Mouse (Mus musculus) central nervous system, embryonic 14 days (tissue): Measurements from ENCODE around the gene Gm44579. TPM values are rescaled to one million over a fixed set of nuclear protein-coding genes. Genes with fewer than 3 reads are reported as not detected.

Source experiments
- polyA plus RNA-seq: library from polyadenylated mRNA; depleted of rRNA; stranded (reverse); fragments of >200 nt; gene quantifications from 2 replicates; pipeline ENCODE4 v1.2.3, GENCODE M21; 2012; rRNA removed

Gm44579 gene
- polyA plus RNA-seq, result not detected in 2 replicates

GRCm38 (mm10) chr15:98220877-98221276 is at the start of gene Gm44579, which contains the start of gene Olfr287:
TSS of gene Gm44579 (minus strand) at chr15:98220977.
TSS of gene Olfr287 (minus strand) at chr15:98221056.

GRCm38 (mm10) chr15:98257193-98257592 is 36.4 kb upstream of the Gm44579 start, which contains the start of gene H1fnt:
TSS of gene H1fnt (minus strand) at chr15:98257293.

GRCm38 (mm10) chr15:98234350-98234749 is 13.6 kb upstream of the Gm44579 start, which contains the start of gene Olfr286:
TSS of gene Olfr286 (minus strand) at chr15:98234450.

GRCm38 (mm10) chr15:98195442-98195841 is 25.3 kb downstream of the Gm44579 start, which contains the start of gene Olfr288:
TSS of gene Olfr288 (minus strand) at chr15:98195542.

GRCm38 (mm10) chr15:98166963-98167644 is 53.7 kb downstream of the Gm44579 start, which contains the start of gene Ccdc184:
TSS of gene Ccdc184 (plus strand) at chr15:98167158.

GRCm38 (mm10) chr15:98165525-98165924 is 55.3 kb downstream of the Gm44579 start, which contains the start of gene Asb8:
TSS of gene Asb8 (minus strand) at chr15:98165625.

Other genes starting within 250 kb of the Gm44579 start
- gene Col2a1, start 216.3 kb downstream of the Gm44579 start, polyA plus RNA-seq, result 86.7 and 497 TPM in 2 replicates
- gene Pfkm, start 128.4 kb downstream of the Gm44579 start, polyA plus RNA-seq, result 97.8 and 98.1 TPM in 2 replicates
- gene Senp1, start 127.2 kb downstream of the Gm44579 start, polyA plus RNA-seq, result 22.1 and 23.1 TPM in 2 replicates
- 39.6 and 45.8 TPM in 2 replicates for gene Asb8, start 55.4 kb downstream of the Gm44579 start, polyA plus RNA-seq
- 31.8 and 34.8 TPM in 2 replicates for gene Ccdc184, start 53.8 kb downstream of the Gm44579 start, polyA plus RNA-seq
- not detected in 2 replicates for gene Olfr288, start 25.4 kb downstream of the Gm44579 start, polyA plus RNA-seq
- not detected in 2 replicates for gene Olfr287, start 79 bp upstream of the Gm44579 start, polyA plus RNA-seq
- gene Olfr286, start 13.5 kb upstream of the Gm44579 start, polyA plus RNA-seq, result not detected in 2 replicates
- gene H1fnt, start 36.3 kb upstream of the Gm44579 start, polyA plus RNA-seq, result not detected in 2 replicates
- gene Zfp641, start 75.2 kb upstream of the Gm44579 start, polyA plus RNA-seq, result 8.0 and 9.4 TPM in 2 replicates
- gene Olfr285, start 96.4 kb upstream of the Gm44579 start, polyA plus RNA-seq, result not detected in 2 replicates
- not detected in 2 replicates for gene Olfr284, start 120.0 kb upstream of the Gm44579 start, polyA plus RNA-seq
- not detected in 2 replicates for gene Olfr283, start 160.0 kb upstream of the Gm44579 start, polyA plus RNA-seq
- not detected in 2 replicates for gene Olfr282, start 210.2 kb upstream of the Gm44579 start, polyA plus RNA-seq
- not detected in 2 replicates for gene Olfr281, start 231.6 kb upstream of the Gm44579 start, polyA plus RNA-seq
- not detected in 2 replicates for gene OR5BS1P, start 248.9 kb upstream of the Gm44579 start, polyA plus RNA-seq